Mouse (Mus musculus): Measurements from ENCODE around the gene Gpr37l1. TPM values are rescaled to one million over a fixed set of nuclear protein-coding genes. Genes with fewer than 3 reads are reported as not detected.

Gpr37l1 gene
- polyA plus RNA-seq (2014; fragmentation: Nextera tagmentation; extraction: Ambion mirVana) = not detected in 2 replicates

- no peak for ATAC-seq (ENCODE audit: insufficient number of reproducible peaks, insufficient read depth, low FRiP score, low read depth)
- Histone ChIP-seq H3K4me3 (ENCODE audit: control insufficient read depth in 1 of 2, insufficient read depth in 1 of 2, low read depth in 1 of 2, low read length in 2 of 2) (no peak within 1 kb of the TSS), H3K36me3 (ENCODE audit: control insufficient read depth, insufficient read depth, low read length) (no peaks in the 10 kb centered on the region), H3K4me1 (ENCODE audit: control insufficient read depth in 2 of 2, insufficient read depth in 2 of 2, low read length in 2 of 2) (peaks cover 9 to 11% of the 10 kb centered on the region in 2 experiments), H3K9ac (ENCODE audit: low read length) (no peak within 1 kb of the TSS), H3K9me3 (ENCODE audit: control insufficient read depth, low read length) (no peaks in the 10 kb centered on the region), H3K4me2 (ENCODE audit: low read length) (no peak within 1 kb of the TSS), H3K27me3 (ENCODE audit: control insufficient read depth, insufficient read depth, low read length) (peaks cover 68% of the 10 kb centered on the region), H3K27ac (replicated peaks in 1 of 2; ENCODE audit: control insufficient read depth in 1 of 2, insufficient read depth in 1 of 2, low read depth in 2 of 2, low read length in 2 of 2) (no peak within 1 kb of the TSS)
- WGBS = 70% methylated on average over 11 of the region's 11 CpGs
Measured at GRCm38 (mm10) chr1:135167435-135167834, at the start of gene Gpr37l1. Gene Gpr37l1 (minus strand): TSS chr1:135167681.

- WGBS = 86% methylated on average over 9 of the region's 9 CpGs
- no peak overlapping the region for H3K4me2 ChIP-seq (ENCODE audit: low read length)
- no peaks in the 10 kb centered on the region for H3K36me3 ChIP-seq (ENCODE audit: control insufficient read depth, insufficient read depth, low read length)
- no peaks in the 10 kb centered on the region for H3K4me1 ChIP-seq (ENCODE audit: control insufficient read depth in 2 of 2, insufficient read depth in 2 of 2, low read length in 2 of 2)
- no peaks in the 10 kb centered on the region for H3K9me3 ChIP-seq (ENCODE audit: control insufficient read depth, low read length)
- no peak overlapping the region for H3K9ac ChIP-seq (ENCODE audit: low read length)
- H3K4me3 ChIP-seq (ENCODE audit: control insufficient read depth in 1 of 2, insufficient read depth in 1 of 2, low read depth in 1 of 2, low read length in 2 of 2) = no peak overlapping the region
- H3K27me3 ChIP-seq (ENCODE audit: control insufficient read depth, insufficient read depth, low read length) = peaks cover 9% of the 10 kb centered on the region; the same call in 1 of the 2 replicates
- H3K27ac ChIP-seq (replicated peaks in 1 of 2; ENCODE audit: control insufficient read depth in 1 of 2, insufficient read depth in 1 of 2, low read depth in 2 of 2, low read length in 2 of 2) = no peak overlapping the region
- ATAC-seq (ENCODE audit: insufficient number of reproducible peaks, insufficient read depth, low FRiP score, low read depth) = no peak
Measured at GRCm38 (mm10) chr1:135213772-135214640, 46.5 kb upstream of the Gpr37l1 start.

- no peak overlapping the region for H3K9ac ChIP-seq (ENCODE audit: low read length)
- 40% methylated on average over 5 of the region's 5 CpGs for WGBS
- no peak overlapping the region for H3K27ac ChIP-seq (replicated peaks in 1 of 2; ENCODE audit: control insufficient read depth in 1 of 2, insufficient read depth in 1 of 2, low read depth in 2 of 2, low read length in 2 of 2)
- no peak overlapping the region for H3K4me3 ChIP-seq (ENCODE audit: control insufficient read depth in 1 of 2, insufficient read depth in 1 of 2, low read depth in 1 of 2, low read length in 2 of 2)
- H3K9me3 ChIP-seq (ENCODE audit: control insufficient read depth, low read length) = no peaks in the 10 kb centered on the region
- peaks cover 17% of the 10 kb centered on the region; the same call in 1 of the 2 replicates for H3K27me3 ChIP-seq (ENCODE audit: control insufficient read depth, insufficient read depth, low read length)
- H3K4me2 ChIP-seq (ENCODE audit: low read length) = no peak overlapping the region
- no peak for ATAC-seq (ENCODE audit: insufficient number of reproducible peaks, insufficient read depth, low FRiP score, low read depth)
- H3K4me1 ChIP-seq (ENCODE audit: control insufficient read depth in 2 of 2, insufficient read depth in 2 of 2, low read length in 2 of 2) = peaks cover 0 to 3% of the 10 kb centered on the region in 2 experiments; a peak in 2 of 4 replicates
- no peaks in the 10 kb centered on the region for H3K36me3 ChIP-seq (ENCODE audit: control insufficient read depth, insufficient read depth, low read length)
Measured at GRCm38 (mm10) chr1:135210421-135210820, 42.9 kb upstream of the Gpr37l1 start.

GRCm38 (mm10) chr1:135208716-135209115 lies 41.2 kb upstream of the Gpr37l1 start:
- ATAC-seq (ENCODE audit: insufficient number of reproducible peaks, insufficient read depth, low FRiP score, low read depth) = no peak
- no peaks in the 10 kb centered on the region for H3K36me3 ChIP-seq (ENCODE audit: control insufficient read depth, insufficient read depth, low read length)
- WGBS = 76% methylated on average over 9 of the region's 9 CpGs
- H3K4me1 ChIP-seq (ENCODE audit: control insufficient read depth in 2 of 2, insufficient read depth in 2 of 2, low read length in 2 of 2) = peaks cover 8 to 12% of the 10 kb centered on the region in 2 experiments; a peak in 3 of 4 replicates
- H3K4me2 ChIP-seq (ENCODE audit: low read length) = no peak overlapping the region
- no peak overlapping the region for H3K4me3 ChIP-seq (ENCODE audit: control insufficient read depth in 1 of 2, insufficient read depth in 1 of 2, low read depth in 1 of 2, low read length in 2 of 2)
- no peak overlapping the region for H3K27ac ChIP-seq (replicated peaks in 1 of 2; ENCODE audit: control insufficient read depth in 1 of 2, insufficient read depth in 1 of 2, low read depth in 2 of 2, low read length in 2 of 2)
- H3K9ac ChIP-seq (ENCODE audit: low read length) = no peak overlapping the region
- H3K27me3 ChIP-seq (ENCODE audit: control insufficient read depth, insufficient read depth, low read length) = peaks cover 17% of the 10 kb centered on the region; the same call in 1 of the 2 replicates
- no peaks in the 10 kb centered on the region for H3K9me3 ChIP-seq (ENCODE audit: control insufficient read depth, low read length)

GRCm38 (mm10) chr1:135206586-135207339 lies 39.3 kb upstream of the Gpr37l1 start:
- H3K4me1 ChIP-seq (ENCODE audit: control insufficient read depth in 2 of 2, insufficient read depth in 2 of 2, low read length in 2 of 2) = peaks cover 8 to 12% of the 10 kb centered on the region in 2 experiments; a peak in 3 of 4 replicates
- no peak overlapping the region for H3K4me2 ChIP-seq (ENCODE audit: low read length)
- WGBS = 81% methylated on average over 14 of the region's 14 CpGs
- no peaks in the 10 kb centered on the region for H3K9me3 ChIP-seq (ENCODE audit: control insufficient read depth, low read length)
- peaks cover 22% of the 10 kb centered on the region for H3K27me3 ChIP-seq (ENCODE audit: control insufficient read depth, insufficient read depth, low read length)
- no peak overlapping the region for H3K4me3 ChIP-seq (ENCODE audit: control insufficient read depth in 1 of 2, insufficient read depth in 1 of 2, low read depth in 1 of 2, low read length in 2 of 2)
- no peak overlapping the region for H3K27ac ChIP-seq (replicated peaks in 1 of 2; ENCODE audit: control insufficient read depth in 1 of 2, insufficient read depth in 1 of 2, low read depth in 2 of 2, low read length in 2 of 2)
- no peak overlapping the region for H3K9ac ChIP-seq (ENCODE audit: low read length)
- ATAC-seq (ENCODE audit: insufficient number of reproducible peaks, insufficient read depth, low FRiP score, low read depth) = no peak
- H3K36me3 ChIP-seq (ENCODE audit: control insufficient read depth, insufficient read depth, low read length) = no peaks in the 10 kb centered on the region

GRCm38 (mm10) chr1:135205257-135205656 lies 37.8 kb upstream of the Gpr37l1 start:
- no peaks in the 10 kb centered on the region for H3K36me3 ChIP-seq (ENCODE audit: control insufficient read depth, insufficient read depth, low read length)
- no peak overlapping the region for H3K27ac ChIP-seq (replicated peaks in 1 of 2; ENCODE audit: control insufficient read depth in 1 of 2, insufficient read depth in 1 of 2, low read depth in 2 of 2, low read length in 2 of 2)
- H3K9me3 ChIP-seq (ENCODE audit: control insufficient read depth, low read length) = no peaks in the 10 kb centered on the region
- 41% methylated on average over 4 of the region's 4 CpGs for WGBS
- H3K27me3 ChIP-seq (ENCODE audit: control insufficient read depth, insufficient read depth, low read length) = peaks cover 29% of the 10 kb centered on the region
- ATAC-seq (ENCODE audit: insufficient number of reproducible peaks, insufficient read depth, low FRiP score, low read depth) = no peak
- peaks cover 8 to 12% of the 10 kb centered on the region in 2 experiments; a peak in 3 of 4 replicates for H3K4me1 ChIP-seq (ENCODE audit: control insufficient read depth in 2 of 2, insufficient read depth in 2 of 2, low read length in 2 of 2)
- no peak overlapping the region for H3K9ac ChIP-seq (ENCODE audit: low read length)
- no peak overlapping the region for H3K4me3 ChIP-seq (ENCODE audit: control insufficient read depth in 1 of 2, insufficient read depth in 1 of 2, low read depth in 1 of 2, low read length in 2 of 2)
- H3K4me2 ChIP-seq (ENCODE audit: low read length) = no peak overlapping the region

- Histone ChIP-seq H3K36me3 (ENCODE audit: control insufficient read depth, insufficient read depth, low read length) (no peaks in the 10 kb centered on the region), H3K27me3 (ENCODE audit: control insufficient read depth, insufficient read depth, low read length) (peaks cover 28% of the 10 kb centered on the region), H3K27ac (replicated peaks in 1 of 2; ENCODE audit: control insufficient read depth in 1 of 2, insufficient read depth in 1 of 2, low read depth in 2 of 2, low read length in 2 of 2) (no peak overlapping the region), H3K9me3 (ENCODE audit: control insufficient read depth, low read length) (no peaks in the 10 kb centered on the region), H3K9ac (ENCODE audit: low read length) (no peak overlapping the region), H3K4me1 (ENCODE audit: control insufficient read depth in 2 of 2, insufficient read depth in 2 of 2, low read length in 2 of 2) (peaks cover 11 to 14% of the 10 kb centered on the region in 2 experiments), H3K4me3 (ENCODE audit: control insufficient read depth in 1 of 2, insufficient read depth in 1 of 2, low read depth in 1 of 2, low read length in 2 of 2) (no peak overlapping the region), H3K4me2 (ENCODE audit: low read length) (no peak overlapping the region)
- ATAC-seq (ENCODE audit: insufficient number of reproducible peaks, insufficient read depth, low FRiP score, low read depth) = 0 out of 2 replicates have a peak, but pooled peaks have one; percentile 38
- WGBS = 22% methylated on average over 12 of the region's 12 CpGs
Measured at GRCm38 (mm10) chr1:135204196-135205126, 37.0 kb upstream of the Gpr37l1 start.
